Mouse (Mus musculus) embryonic fibroblast, embryonic 13.5 days (primary cell): ENCODE measurements at regions not wholly inside any gene's neighbourhood (a gene's known extent, or its start where the extent isn't known, plus 50 kb on each side); places are given as distances from the start of the nearest gene placed in this dataset.

Source experiments
- CTCF ChIP-seq: IDR thresholded peaks from 2 replicates; pipeline ENCODE4 v1.5.1; 2011; ENCODE audit warnings: mild to moderate bottlenecking, control low read depth, low read length, moderate library complexity, borderline replicate concordance; ENCODE audit not compliant: insufficient read depth
- POLR2A ChIP-seq: IDR thresholded peaks from 2 replicates; pipeline ENCODE4 v1.6.1; 2011; ENCODE audit warnings: low read depth, mild to moderate bottlenecking, control low read depth, low read length, moderate library complexity

GRCm38 (mm10) chr13:44569241-44569778, 160.0 kb upstream of the Jarid2 start:
- TF ChIP-seq CTCF, result no peak
- TF ChIP-seq POLR2A, result no peak
